Mouse (Mus musculus) embryo, embryonic 11 days (tissue): ENCODE data around the gene Coil.
"Not testable (repeated sequence)": the region's sequence is repeated elsewhere in the genome, so short reads cannot be mapped to it uniquely, and the experiment has no call there.

Source experiments
- DNase-seq: peaks from one replicate; pipeline ENCODE4 v3.0.0-alpha.2; 2015

Gene Coil

DNA sequence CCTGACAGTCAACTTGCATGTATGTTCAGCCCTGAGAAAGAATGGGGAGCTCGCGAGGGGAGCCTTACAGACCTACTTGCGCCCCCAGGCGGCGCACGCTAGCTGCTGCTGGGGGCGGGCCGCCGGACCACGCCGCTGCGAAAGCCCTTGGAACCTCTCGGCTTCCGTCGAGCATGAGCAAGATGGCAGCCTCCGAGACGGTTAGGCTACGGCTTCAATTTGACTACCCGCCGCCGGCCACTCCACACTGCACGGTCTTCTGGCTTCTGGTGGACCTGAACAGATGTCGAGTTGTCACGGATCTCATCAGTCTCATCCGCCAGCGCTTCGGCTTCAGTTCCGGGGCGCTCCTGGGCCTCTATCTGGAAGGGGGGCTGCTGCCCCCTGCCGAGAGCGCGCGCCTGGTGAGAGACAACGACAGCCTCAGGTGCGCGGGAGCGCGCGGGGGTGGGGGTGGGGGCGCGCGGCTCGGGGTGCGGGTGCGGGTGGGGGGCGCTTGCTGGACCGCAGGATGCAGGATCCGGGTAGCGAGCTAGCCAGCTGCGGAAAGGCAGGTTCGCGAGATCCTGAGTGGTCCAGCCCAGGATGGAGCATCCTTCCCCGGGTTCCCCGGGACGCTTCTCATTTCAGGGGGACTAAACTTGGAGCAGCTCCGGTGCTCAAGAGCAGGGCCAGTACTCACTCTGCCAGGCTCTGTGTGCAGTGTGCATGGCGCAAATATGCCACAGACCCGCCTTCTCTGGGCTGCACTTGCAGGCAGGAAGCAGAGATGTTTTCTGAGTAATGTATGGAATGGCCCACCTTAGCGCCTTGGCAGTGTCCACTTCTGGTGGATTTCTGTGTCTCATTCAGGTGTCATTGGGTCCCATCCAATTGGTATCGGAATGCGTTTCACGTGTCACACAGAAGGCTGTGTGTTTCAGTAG lies 4.0 kb downstream of the Coil start:
- peak; percentile 98 for DNase-seq

DNA sequence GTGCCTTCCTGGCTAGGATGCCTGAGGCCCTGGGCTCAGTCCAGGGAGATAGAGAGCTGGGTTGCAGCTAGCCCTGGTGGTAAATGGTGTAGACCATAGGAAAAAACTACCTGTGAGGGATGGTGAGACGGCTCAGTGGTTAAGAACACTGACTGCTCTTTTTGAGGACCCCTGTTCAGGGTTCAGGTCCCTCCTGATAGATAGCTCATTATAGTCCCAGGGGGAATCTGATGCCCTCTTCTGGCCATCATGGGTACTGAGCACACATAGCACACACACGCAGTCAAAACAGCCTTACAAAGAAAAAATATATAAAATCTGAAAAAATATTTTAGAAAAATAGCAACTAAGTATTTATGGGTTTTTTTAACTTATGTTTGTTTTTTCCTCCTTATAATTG lies 6.3 kb downstream of the Coil start:
- no peak for DNase-seq

- no peak for DNase-seq
Observed at GRCm38 (mm10) chr11:88977188-88977587, 7.1 kb downstream of the Coil start.

DNA sequence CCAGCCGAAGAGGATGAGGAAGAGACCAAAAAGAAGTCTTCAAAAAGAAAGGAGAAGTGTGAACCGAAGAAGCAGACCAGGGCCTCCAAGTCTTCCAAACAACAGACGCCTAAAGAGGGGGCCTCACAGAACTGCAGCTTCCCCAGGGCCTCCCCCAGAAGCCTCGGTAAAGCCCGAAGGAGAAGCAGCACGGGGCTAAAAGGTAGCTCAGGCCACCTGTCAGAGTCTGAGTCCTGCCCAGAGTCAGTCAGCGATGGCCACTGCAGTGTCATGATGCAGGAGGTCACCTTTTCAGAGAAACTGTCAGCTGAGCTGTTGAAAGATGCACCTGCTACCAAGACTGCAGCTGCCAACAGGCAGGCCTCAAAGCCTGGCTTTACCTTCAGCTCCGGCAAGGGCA lies 11.3 kb downstream of the Coil start:
- DNase-seq = no peak

DNA sequence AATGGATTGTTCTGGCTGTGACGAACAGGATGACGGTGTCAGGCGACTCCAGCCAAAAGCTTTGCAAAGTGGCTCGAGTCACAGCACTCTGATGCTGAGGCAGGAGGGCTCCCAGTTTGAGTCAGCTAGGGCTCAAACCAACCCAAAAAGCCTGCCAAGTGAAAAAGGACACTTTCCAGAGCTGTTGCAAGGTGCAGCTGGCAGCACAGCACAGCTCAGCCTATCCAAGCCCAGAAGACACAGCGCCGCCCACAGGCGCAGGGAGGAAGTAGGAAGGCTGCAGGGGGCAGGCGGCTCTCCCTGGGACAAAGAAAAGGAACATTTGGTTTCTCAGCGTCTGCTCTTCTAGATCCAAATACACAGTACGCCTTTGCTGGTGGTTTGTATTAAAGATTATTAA lies 16.6 kb downstream of the Coil start:
- DNase-seq = no peak

- DNase-seq = no peak
Observed at GRCm38 (mm10) chr11:88988956-88989355, 18.9 kb downstream of the Coil start.

GRCm38 (mm10) chr11:88989530-88989929 lies 19.5 kb downstream of the Coil start:
- DNase-seq = peak; percentile 45

DNA sequence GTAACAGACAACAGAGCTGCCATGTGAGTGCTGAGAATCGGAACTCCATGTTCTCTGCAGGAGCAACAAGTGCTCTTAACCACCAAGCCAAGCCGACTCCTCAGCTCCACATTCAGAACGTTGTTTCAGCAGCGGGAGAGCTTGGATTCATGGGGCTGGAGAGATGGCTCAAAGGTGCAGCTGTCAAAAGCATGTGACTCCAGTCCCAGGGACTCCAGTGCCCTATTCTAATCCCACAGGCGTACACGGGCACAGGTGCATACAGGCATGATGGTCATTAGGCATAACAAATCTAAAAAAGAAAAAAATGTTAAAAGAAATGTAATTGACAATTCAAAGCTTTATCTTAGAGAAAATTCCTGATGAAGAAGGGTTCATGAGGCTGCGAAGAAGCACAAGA lies 23.1 kb downstream of the Coil start:
- no peak for DNase-seq

- DNase-seq = peak; percentile 65
Observed at GRCm38 (mm10) chr11:88993625-88994024, 23.6 kb downstream of the Coil start.

DNA sequence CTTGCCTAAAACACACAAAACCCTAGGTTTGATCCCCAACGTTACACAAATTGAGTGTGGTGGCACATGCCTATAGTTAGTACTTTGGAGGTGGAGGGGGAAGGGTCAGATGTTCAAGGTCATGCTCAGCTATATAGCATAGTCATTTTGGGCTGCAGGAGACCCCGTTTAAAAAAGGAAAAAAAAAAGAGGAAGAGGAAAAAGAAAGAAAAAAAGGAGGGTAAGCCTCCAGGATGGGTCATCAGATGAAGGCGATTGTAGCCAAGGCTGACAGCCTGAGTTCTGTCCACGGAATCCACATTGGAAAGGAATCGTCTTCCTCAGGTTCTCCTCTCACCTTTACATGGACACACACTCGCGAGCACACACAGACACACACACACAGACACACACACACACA lies 24.4 kb downstream of the Coil start:
- DNase-seq = no peak

GRCm38 (mm10) chr11:88995616-88996015 lies 25.6 kb downstream of the Coil start:
- DNase-seq = no peak

DNA sequence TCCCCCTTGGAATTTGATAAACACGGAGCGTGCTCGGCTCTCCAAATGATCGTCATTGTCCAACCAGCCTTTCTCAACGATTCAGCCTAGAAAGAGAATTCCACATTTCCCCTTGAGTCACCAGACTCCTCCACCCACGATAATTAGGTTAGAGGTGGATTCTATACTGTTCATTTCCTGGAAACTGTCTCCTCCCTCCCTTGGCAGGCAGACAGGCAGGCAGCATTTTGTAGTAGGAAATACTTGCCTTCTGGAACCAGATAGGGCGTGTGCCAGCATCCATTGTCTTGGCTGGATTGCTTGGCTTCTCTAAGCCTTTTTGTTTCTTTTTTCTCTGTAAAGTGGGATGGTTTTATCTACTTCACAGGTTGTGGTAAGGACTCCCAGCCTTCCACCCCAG lies 26.4 kb downstream of the Coil start:
- no peak for DNase-seq

GRCm38 (mm10) chr11:88997343-88997742 lies 27.3 kb downstream of the Coil start:
- not testable (repeated sequence) for DNase-seq

DNA sequence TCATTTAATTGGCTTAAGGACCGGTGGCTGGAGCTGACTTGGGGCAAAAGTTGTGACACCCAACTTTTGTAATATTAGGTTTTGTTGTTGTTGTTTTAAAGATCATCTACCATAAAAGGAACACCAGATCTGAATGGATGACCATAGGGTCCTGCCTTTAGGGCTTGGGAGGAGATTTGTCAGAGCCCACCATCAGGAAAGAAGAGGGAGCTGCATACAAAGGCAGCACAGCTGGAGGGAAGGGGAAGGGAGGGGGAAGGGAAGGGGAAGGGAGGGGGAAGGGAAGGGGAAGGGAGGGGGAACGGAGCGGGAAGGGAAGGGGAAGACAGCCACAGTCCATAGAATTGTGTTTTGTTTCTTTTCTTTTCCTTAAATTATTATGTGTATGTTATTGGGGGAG lies 28.4 kb downstream of the Coil start:
- DNase-seq = no peak

- peak; percentile 85 for DNase-seq
Observed at GRCm38 (mm10) chr11:88998974-88999722, 29.1 kb downstream of the Coil start, which contains the start of gene Trim25. TSS of gene Trim25 (plus strand) at chr11:88999376.

- DNase-seq = no peak
Observed at GRCm38 (mm10) chr11:88999723-89000526, 29.9 kb downstream of the Coil start.

DNA sequence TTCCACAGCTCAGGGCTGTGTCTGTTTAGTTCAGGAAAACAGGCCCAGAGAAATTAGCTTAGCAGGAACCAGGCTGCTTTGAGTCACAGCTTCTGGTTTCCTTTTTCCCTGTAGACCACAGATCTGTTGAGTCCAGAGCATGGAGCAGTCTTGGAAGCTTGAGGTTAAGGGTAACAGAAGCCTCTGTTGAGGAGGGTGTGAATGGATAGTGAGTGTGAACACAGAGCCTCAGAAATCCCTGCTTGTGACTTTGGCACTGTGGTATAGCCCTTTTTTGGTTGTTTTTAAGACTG lies 30.4 kb downstream of the Coil start:
- DNase-seq = no peak

- no peak for DNase-seq
Observed at GRCm38 (mm10) chr11:89001569-89001968, 31.5 kb downstream of the Coil start.

- DNase-seq = no peak
Observed at GRCm38 (mm10) chr11:89002068-89002467, 32.0 kb downstream of the Coil start.

DNA sequence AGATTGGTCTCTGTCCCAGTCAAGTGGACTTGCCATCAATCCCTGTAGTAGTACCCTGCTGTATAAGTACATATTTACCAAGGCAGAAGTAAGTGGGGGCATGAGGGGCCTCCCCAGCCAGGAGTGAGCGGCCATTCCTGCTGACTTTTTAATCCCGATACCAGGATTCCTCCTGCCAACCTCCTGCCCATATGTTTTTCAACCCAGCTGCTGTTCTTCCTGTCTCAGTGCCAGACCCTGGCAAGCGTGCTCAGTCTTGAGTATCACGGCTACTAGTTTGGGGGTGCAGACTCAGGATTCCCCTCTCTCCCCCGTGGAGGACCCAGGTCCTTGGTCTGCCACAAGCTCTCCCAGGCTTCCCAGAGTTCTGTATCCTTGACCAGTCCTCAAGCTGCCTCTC lies 32.6 kb downstream of the Coil start:
- no peak for DNase-seq

GRCm38 (mm10) chr11:89003078-89003477 lies 33.0 kb downstream of the Coil start:
- no peak for DNase-seq

DNA sequence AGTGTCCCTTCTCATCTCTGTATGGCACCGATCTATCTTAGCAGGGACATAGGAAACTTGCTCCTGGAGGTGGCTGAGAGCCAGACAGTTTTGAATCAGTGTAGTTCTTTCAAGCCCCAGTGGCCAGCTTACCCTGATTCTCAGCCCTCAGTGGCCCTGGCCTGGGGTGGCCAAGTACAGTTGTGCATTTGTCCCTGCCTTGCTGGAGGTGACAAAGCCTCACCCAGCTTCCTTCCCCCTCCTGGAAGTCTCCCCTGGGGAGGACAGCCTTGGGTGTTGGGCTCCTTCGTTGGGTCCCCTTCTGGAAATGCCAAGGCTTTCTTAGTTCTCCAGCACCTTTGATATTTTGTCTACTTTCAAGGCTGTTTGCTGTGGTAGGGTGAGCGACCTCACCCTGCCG lies 33.7 kb downstream of the Coil start:
- no peak for DNase-seq

GRCm38 (mm10) chr11:89005473-89005872 lies 35.4 kb downstream of the Coil start:
- no peak for DNase-seq
